ENCODE assay signal across 10 mouse cellular contexts in genomic region chr4:43906443-43906842, GRCm38 (mm10). TPM values are rescaled to one million over a fixed set of nuclear protein-coding genes. Genes with fewer than 3 reads are reported as not detected.
DNase-seq lines count a peak whose midpoint lies in the region; ATAC-seq and TF ChIP-seq lines count a peak whose summit lies in the region.
"Had no signal": no experiment of that assay in that cellular context is flagged by ENCODE, and none has a peak within 500 bp of the region (broad histone marks: within the 10 kb centered on the region; RNA-seq: fewer than 3 reads in every experiment).

No protein-coding gene starts in this region.

- no peak overlapping the region for H3K9ac ChIP-seq in midbrain, embryonic 15.5 days
- H3K9ac ChIP-seq: neural tube, embryonic 13.5 days had no signal

- ATAC-seq in midbrain, embryonic 15.5 days (replicated peaks): no peak
- ATAC-seq in erythroblast, adult 5-6 weeks (replicated peaks; ENCODE audit: low FRiP score, poor library complexity, severe bottlenecking): no peak

- H3K36me3 ChIP-seq in midbrain, embryonic 10.5 days: peaks cover 34% of the 10 kb centered on the region
- peaks cover 6% of the 10 kb centered on the region for H3K36me3 ChIP-seq in midbrain, embryonic 15.5 days (replicated peaks)

- no peak overlapping the region for H3K27ac ChIP-seq in midbrain, embryonic 10.5 days (replicated peaks)
- H3K27ac ChIP-seq in midbrain, embryonic 15.5 days: no peak overlapping the region
- no peak overlapping the region for H3K27ac ChIP-seq in left cerebral cortex, adult 2 months
- H3K27ac ChIP-seq: neural tube, embryonic 13.5 days had no signal

- no peaks in the 10 kb centered on the region for H3K9me3 ChIP-seq in midbrain, embryonic 10.5 days (replicated peaks)
- H3K9me3 ChIP-seq in midbrain, embryonic 15.5 days: no peaks in the 10 kb centered on the region
- H3K9me3 ChIP-seq: neural tube, embryonic 13.5 days had no signal

- H3K27me3 ChIP-seq in midbrain, embryonic 10.5 days (ENCODE audit: low read depth, poor library complexity, severe bottlenecking): no peaks in the 10 kb centered on the region
- H3K27me3 ChIP-seq in midbrain, embryonic 15.5 days (replicated peaks): no peaks in the 10 kb centered on the region
- H3K27me3 ChIP-seq: neural tube, embryonic 13.5 days had no signal

- WGBS in midbrain, embryonic 10.5 days: 41% methylated on average over 6 of the region's 6 CpGs
- WGBS in midbrain, embryonic 15.5 days: 31% methylated on average over 6 of the region's 6 CpGs

- DNase-seq in midbrain, embryonic 10.5 days (ENCODE audit: low spot score): peak; percentile 28
- DNase-seq in NIH3T3 (ENCODE audit: low read depth): peak; percentile 77
- DNase-seq in cerebellum, adult 8-10 months: peak; percentile 29
- peak; percentile 58 to 72 for DNase-seq in heart, postnatal 10 days
- DNase-seq in left cerebral cortex, adult 2 months (ENCODE audit: extremely low spot score in 1 of 2, low spot score in 2 of 2): peak; percentile 49 to 54
- DNase-seq in retina, adult 2 months (ENCODE audit: low read depth, low spot score): peak; percentile 43

- H3K4me1 ChIP-seq in midbrain, embryonic 10.5 days: no peaks in the 10 kb centered on the region
- H3K4me1 ChIP-seq in midbrain, embryonic 15.5 days: no peaks in the 10 kb centered on the region

- TF ChIP-seq CTCF in left cerebral cortex, adult 2 months (IDR thresholded peaks at IDR 0.05): peak; percentile 74

- intact Hi-C loops in heart, postnatal 10 days (cut with DNase I): loop anchor here (1.0 to 10.0 kb wide), 2 partner anchors 76 to 208 kb away; no protein-coding TSS in a partner anchor
- intact Hi-C loops in left cerebral cortex, adult 2 months (cut with DNase I): loop anchor here (1.0 to 10.0 kb wide), 2 partner anchors 76 to 218 kb away; no protein-coding TSS in a partner anchor

- H3K4me3 ChIP-seq in midbrain, embryonic 10.5 days: no peak overlapping the region
- H3K4me3 ChIP-seq in midbrain, embryonic 15.5 days: no peak overlapping the region
- H3K4me3 ChIP-seq in left cerebral cortex, adult 2 months: no peak overlapping the region
- H3K4me3 ChIP-seq: neural tube, embryonic 13.5 days had no signal

- no peak overlapping the region for H3K4me2 ChIP-seq in midbrain, embryonic 15.5 days
- H3K4me2 ChIP-seq: neural tube, embryonic 13.5 days had no signal

RNA-seq across cellular contexts. Expression of gene Reck, which starts 31.1 kb away (rescaled TPM):
- 8.7 and 10.0 TPM in 2 replicates for polyA plus RNA-seq in midbrain, embryonic 10.5 days (2016; fragmentation: Nextera tagmentation; extraction: Ambion mirVana)
- 6.7 and 7.0 TPM in 2 replicates for polyA plus RNA-seq in midbrain, embryonic 15.5 days (2015; fragmentation: Nextera tagmentation; extraction: Ambion mirVana)
- 10 to 100 TPM; 12.3 to 12.8 TPM for total RNA-seq in heart, postnatal 10 days (2021)
- total RNA-seq in left cerebral cortex, adult 2 months (2021): 1 to 10 TPM; 7.6 to 8.6 TPM
- 1.2 and 5.4 TPM in 2 replicates for total RNA-seq in erythroblast, adult 5-6 weeks (2015; ENCODE audit: low replicate concordance)
- total RNA-seq in erythroblast, adult 5-6 weeks (2017; ENCODE audit: low replicate concordance): 0.77 and 6.4 TPM in 2 replicates

RNA-seq across cellular contexts. Expression of gene Glipr2, which starts 50.8 kb away (rescaled TPM):
- polyA plus RNA-seq in midbrain, embryonic 10.5 days (2016; fragmentation: Nextera tagmentation; extraction: Ambion mirVana): 69.2 and 82.3 TPM in 2 replicates
- 28.6 and 29.2 TPM in 2 replicates for polyA plus RNA-seq in midbrain, embryonic 15.5 days (2015; fragmentation: Nextera tagmentation; extraction: Ambion mirVana)
- total RNA-seq in heart, postnatal 10 days (2021): 10 to 100 TPM; 16.4 to 18.1 TPM
- total RNA-seq in left cerebral cortex, adult 2 months (2021): 1 to 10 TPM; 3.4 to 3.7 TPM
- 10.8 and 19.2 TPM in 2 replicates for total RNA-seq in erythroblast, adult 5-6 weeks (2015; ENCODE audit: low replicate concordance)
- 26.5 and 30.4 TPM in 2 replicates for total RNA-seq in erythroblast, adult 5-6 weeks (2017; ENCODE audit: low replicate concordance)

RNA-seq across cellular contexts. Expression of gene Olfr155, which starts 55.1 kb away (rescaled TPM):
- polyA plus RNA-seq in midbrain, embryonic 10.5 days (2016; fragmentation: Nextera tagmentation; extraction: Ambion mirVana): not detected in 2 replicates
- polyA plus RNA-seq in midbrain, embryonic 15.5 days (2015; fragmentation: Nextera tagmentation; extraction: Ambion mirVana): not detected in 2 replicates
- not detected for total RNA-seq in heart, postnatal 10 days (2021)
- not detected for total RNA-seq in left cerebral cortex, adult 2 months (2021)
- not detected in 2 replicates for total RNA-seq in erythroblast, adult 5-6 weeks (2015; ENCODE audit: low replicate concordance)
- not detected in 2 replicates for total RNA-seq in erythroblast, adult 5-6 weeks (2017; ENCODE audit: low replicate concordance)
- total RNA-seq: gastrocnemius, postnatal 36 days had no signal
- polyA plus RNA-seq: neural tube, embryonic 13.5 days had no signal
